Mouse (Mus musculus): ENCODE measurements around the gene Vsnl1.

DNA sequence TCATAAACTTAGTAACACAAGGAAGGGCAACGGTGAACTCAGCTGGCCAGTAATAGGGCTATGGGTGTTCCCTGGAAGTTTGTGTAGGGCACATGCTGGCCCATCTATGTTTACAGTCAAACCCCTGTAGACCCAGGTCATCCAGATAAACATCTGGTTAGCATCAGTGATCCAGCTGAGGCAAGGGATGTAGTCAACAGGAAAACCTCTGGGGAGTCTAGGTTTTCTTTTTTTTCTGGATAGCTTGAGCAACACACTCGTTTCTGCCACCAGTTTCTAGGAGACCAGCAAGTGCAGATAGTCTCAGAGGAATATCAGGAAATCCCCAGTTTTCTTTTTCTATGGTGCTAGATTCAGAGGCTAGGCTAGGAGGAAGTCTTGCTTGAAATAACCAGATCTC is 90.5 kb downstream of the Vsnl1 start:
- TF ChIP-seq CTCF (IDR thresholded peaks at IDR 0.05) (no peak), EP300 (IDR thresholded peaks at IDR 0.05; ENCODE audit: insufficient read depth, low read depth, low read length) (no peak)

Measured in heart, adult 2 months (tissue).